Mouse (Mus musculus) ovary, postnatal 14 days (tissue): Measurements from ENCODE around the gene Vat1.
"Not testable (repeated sequence)": the region's sequence is repeated elsewhere in the genome, so short reads cannot be mapped to it uniquely, and the experiment has no call there.

Experiments
- DNase-seq: peaks from one replicate; pipeline ENCODE4 v3.0.0; 2022; ENCODE audit warnings: low spot score

The Vat1 gene

GRCm38 (mm10) chr11:101465869-101466551 lies at the start of gene Vat1:
TSS of gene Vat1 (minus strand) at chr11:101466230.
- peak; percentile 47 for DNase-seq

DNA sequence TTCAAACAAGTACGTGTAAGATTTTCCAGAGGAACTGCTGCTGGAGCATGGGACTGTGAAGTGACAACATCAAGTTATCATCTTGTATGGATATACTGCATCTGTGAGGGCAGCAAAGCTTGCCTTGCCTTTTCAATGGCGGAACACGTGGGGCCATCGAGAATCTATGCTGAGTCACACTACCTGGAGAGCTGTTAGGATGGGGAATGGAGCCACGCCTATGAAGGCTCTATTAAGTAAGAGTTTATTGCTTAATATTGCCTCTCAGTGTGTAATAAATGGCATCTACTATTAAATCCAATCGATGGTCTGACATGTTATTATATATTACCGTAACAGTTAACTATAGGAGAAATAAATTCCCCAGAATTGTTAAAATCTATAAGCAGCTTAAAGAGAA lies 41.1 kb upstream of the Vat1 start:
- DNase-seq: no peak

- no peak for DNase-seq
These were observed 40.3 kb upstream of the Vat1 start for GRCm38 (mm10) chr11:101506269-101506780.

DNA sequence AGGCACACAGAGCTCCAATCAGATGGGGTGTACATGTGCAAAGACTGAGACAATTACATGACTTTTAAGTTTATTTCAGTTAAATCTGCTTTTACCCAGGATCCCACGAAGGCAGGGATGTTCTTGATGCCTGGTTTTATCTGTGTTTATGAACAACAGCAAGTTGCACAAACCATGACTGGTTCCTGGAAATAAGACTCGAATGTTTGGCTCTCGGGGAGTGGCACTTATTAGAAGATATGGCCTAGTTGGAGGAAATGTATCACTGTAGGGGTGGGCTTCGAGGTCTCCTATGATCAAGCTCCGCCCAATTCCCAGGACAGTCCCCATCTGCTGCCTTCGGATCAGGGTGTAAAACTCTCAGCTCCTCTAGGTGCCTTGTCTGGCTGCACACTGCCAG lies 20.1 kb upstream of the Vat1 start:
- no peak for DNase-seq

- DNase-seq: no peak
These were observed 19.5 kb upstream of the Vat1 start for GRCm38 (mm10) chr11:101485509-101486028.

DNA sequence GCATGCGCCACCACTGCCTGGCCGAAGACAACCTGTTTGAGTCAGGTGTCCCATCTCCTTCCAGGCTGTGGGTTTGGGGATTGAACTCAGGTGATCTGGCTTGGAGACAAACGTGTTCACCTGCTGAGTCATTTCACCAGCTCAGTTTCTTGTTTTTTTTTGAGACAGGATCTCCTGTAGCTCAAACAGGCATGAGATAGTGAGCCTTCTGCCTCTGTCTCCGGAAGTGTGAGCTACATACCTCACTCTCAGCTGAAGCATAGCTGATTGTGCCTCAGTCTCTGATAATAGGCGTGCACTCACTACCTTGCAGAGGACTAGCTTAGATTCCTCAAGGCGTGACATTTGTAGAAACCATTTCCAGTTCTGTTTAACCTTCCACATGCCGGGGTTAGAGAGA lies 18.8 kb upstream of the Vat1 start:
- DNase-seq: no peak

DNA sequence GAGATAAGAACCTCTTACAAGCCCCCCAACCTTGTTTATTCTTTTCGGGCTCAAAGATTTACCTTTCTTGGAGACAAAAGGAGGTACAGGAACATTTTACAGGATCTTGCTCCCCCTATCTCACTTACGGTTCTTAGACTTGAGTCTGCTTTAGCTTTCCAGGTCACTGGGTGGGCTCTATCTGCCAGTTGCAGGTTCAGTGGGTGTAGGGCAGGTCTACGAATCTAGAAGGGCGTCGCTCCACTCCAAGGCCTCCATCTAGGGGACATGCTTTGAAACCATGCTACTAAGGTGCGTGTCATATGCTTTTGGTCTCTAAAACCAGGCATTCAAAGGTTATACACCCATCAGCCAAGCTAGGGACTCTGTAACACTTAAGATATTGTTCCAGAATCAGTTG lies 18.2 kb upstream of the Vat1 start:
- no peak for DNase-seq

GRCm38 (mm10) chr11:101483804-101484203 lies 17.8 kb upstream of the Vat1 start:
- DNase-seq: no peak

DNA sequence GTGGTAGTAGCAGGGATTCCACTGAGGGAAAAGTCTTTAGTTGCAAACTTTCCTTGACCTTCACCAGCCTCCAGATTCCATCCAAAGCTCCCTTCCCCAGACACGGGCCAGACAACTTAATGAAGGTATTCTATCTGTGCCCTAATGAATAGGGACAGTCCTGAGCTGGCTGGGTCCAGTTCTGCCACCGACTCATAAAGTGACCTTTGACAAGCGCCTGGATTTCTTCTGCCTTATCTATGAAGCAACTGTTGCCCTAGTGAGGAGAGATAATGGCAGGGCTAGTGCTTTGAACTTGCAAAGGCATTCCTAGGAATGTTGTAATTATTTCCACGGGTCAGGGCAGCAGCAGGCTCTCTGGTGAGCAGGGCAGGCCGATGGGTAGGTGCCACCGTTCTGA lies 14.9 kb upstream of the Vat1 start:
- DNase-seq: no peak

DNA sequence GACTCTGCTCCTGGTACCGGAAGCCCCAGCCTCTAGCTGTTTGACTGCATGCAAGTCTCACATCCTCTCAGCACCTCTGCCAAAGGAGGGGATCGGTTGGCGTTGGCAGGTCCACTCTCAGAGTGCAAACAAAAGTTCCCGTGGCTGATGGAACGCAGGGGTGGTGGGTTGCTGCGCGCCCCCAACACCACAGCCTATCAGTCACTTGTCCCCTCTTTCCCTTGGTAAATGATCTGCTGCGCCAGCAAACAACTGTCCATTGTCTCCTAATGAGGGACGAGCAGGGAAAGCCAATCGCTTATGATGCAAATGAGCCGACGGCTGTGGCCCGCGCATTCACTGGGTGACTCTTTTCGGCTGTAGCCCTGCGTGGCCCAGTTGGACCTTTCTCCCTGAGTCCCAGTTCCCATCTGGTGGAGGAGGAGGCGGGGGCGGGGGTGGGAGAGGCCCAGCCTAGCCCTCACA lies 13.2 kb upstream of the Vat1 start:
- DNase-seq: no peak

DNA sequence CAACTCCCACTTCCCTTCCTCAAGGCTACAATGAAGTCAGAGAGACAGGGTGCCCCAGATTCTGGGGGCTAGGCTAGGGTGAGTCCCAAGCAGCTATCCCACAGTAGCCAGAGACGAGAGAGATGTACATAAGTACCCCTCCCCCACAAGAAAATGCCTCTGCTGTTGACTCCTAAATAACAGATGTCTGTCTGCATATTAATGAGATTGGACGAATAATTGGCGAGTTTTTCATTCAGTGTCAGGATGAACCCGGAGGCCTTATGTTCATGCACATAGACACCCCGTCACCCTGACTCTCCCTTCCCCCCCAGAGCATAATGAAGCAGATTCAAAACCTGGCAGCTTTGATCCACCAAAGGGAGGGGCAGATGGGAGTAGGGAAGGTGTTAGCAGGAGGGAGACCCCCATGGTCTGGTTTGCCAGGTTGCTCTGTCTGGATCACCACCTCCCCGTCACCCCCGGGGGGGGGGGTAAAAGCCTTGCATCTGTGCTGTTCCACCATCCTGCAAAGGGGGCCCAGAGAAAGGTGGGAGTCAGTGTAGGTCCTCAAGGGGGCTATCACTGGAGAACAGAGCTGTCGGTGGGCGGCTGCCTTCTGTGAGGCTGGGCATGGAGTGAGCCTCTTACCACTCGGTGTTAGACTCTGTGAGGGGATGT lies 11.7 kb upstream of the Vat1 start:
- DNase-seq: no peak

- DNase-seq: no peak
These were observed 11.1 kb upstream of the Vat1 start for GRCm38 (mm10) chr11:101477194-101477551.

GRCm38 (mm10) chr11:101476361-101476760 lies 10.3 kb upstream of the Vat1 start:
- not testable (repeated sequence) for DNase-seq

DNA sequence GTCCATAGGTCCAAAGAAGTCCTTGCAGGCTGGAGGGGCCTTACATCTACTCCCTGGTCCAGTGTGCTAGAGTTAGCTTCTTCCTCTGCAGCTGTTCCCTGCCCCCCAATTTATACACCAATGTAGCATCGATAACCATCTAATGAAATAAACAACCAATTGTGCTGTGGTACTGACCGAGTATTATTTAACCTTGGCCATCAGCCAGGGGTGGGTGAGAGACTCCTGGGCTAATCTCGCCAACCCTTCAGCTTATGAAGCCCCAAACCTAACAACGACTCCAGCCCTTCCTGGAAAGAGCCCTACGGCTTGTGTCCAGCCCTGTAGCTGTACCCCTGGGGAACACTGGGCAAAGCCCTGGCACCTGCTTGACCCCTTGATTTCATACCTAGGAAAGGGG lies 8.3 kb upstream of the Vat1 start:
- no peak for DNase-seq

DNA sequence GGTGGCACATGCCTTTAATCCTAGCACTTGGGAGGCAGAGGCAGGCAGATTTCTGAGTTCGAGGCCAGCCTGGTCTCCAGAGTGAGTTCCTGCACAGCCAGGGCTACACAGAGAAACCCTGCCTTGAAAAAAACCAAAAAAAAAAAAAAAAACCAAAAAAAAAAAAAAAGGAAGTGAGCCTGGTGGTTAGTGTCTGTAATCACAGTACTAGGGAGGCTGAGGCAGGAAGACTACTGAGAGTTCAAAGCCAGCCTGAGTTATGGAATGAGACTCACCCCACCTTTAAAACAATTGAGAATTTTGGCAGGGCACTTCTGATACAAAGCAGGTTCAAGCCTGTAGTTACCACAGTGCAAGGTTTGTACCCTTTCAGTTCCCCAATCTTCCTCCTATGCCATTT lies 7.7 kb upstream of the Vat1 start:
- not testable (repeated sequence) for DNase-seq

DNA sequence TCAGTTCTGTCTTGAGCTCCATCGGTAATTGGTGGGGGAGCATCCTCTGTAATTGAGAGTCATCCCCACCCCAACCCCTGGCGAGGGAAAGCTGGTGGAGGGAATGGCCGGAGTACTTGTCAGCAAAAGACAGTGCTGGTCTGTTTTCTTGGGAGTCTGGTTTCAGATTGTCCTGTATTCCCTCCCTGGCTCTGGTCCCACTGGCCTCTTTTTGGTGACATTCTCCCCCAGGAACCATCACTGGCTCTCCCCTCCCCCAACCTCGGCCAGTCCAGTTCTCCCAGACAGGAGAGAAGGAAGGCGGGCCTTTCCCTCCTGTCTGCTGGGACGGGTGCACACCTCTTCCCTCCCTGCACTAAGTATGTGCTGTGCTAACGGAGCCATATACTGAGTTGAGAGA lies 6.3 kb upstream of the Vat1 start:
- no peak for DNase-seq

- no peak for DNase-seq
These were observed 5.9 kb upstream of the Vat1 start for GRCm38 (mm10) chr11:101471926-101472325.

GRCm38 (mm10) chr11:101470206-101470605 lies 4.2 kb upstream of the Vat1 start:
- DNase-seq: no peak

- no peak for DNase-seq
These were observed 3.1 kb upstream of the Vat1 start for GRCm38 (mm10) chr11:101469155-101469554.

DNA sequence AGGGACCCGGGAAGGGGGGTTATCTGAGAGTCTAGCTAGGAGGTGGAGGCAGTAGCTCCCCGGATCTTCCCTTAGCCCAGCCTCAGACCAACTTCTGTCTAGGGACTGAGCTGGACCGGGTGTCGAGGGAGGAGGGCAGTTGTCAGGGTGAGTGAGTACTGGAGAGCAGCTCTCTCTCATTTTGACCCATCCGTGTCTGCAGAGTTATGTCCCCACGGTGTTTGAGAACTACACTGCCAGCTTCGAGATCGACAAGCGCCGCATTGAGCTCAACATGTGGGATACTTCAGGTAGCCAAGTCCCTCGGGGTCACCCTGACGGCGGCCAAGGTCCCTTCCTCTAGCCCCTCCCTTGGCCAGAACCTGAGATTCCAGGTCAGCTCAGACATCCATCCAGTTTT lies 2.7 kb upstream of the Vat1 start:
- no peak for DNase-seq

DNA sequence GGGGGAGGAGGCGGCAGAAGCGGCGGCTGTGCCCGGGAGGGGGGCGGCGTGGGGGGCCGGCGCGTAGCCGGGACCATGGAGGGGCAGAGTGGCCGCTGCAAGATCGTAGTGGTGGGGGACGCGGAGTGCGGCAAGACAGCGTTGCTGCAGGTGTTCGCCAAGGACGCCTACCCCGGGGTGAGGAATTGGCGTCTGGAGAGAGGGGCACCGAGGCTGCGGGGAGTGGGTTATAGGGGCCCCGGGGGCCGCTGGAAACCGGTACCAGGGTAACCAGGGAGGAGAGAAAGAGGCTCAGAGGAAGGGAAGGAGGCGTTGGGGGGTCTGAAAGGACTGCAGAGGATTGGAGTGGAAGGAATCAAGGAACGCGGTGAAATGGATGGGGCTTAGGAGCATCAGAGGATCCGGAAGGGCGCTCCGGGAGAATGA lies 2.2 kb upstream of the Vat1 start:
- peak; percentile 41 for DNase-seq

GRCm38 (mm10) chr11:101467477-101468262 lies 1.6 kb upstream of the Vat1 start:
- DNase-seq: peak; percentile 49

DNA sequence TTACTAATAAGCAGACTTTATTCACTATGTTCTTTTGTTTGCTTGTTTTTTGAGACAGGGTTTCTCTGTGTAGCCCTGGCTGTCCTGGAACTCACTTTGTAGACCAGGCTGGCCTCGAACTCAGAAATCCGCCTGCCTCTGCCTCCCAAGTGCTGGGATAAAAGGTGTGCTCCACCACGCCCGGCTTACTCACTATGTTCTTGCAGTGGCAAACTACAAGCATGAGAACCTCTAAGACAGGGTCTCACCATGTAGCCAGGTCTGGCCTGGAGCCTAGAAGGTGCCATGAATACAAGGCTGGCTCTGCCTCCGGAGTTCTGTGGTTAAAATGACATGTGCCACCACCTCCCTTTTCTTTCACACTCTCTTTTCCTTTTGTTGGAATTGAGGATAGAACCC lies 521 bp upstream of the Vat1 start:
- not testable (repeated sequence) for DNase-seq
